Mouse (Mus musculus): ENCODE measurements around the gene Asic4.

Asic4 gene

GRCm38 (mm10) chr1:75463652-75464204 is 13.5 kb downstream of the Asic4 start:
- DNase-seq (ENCODE audit: low read depth in 2 of 2, low spot score in 2 of 2): no peak

GRCm38 (mm10) chr1:75467215-75467927 is 17.1 kb downstream of the Asic4 start:
- DNase-seq (ENCODE audit: low read depth in 2 of 2, low spot score in 2 of 2): peak; percentile 58 to 62

- DNase-seq (ENCODE audit: low read depth in 2 of 2, low spot score in 2 of 2): no peak
Measured at GRCm38 (mm10) chr1:75469287-75469825, 19.1 kb downstream of the Asic4 start.

- DNase-seq (ENCODE audit: low read depth in 2 of 2, low spot score in 2 of 2): no peak
Measured at GRCm38 (mm10) chr1:75476441-75476840, 26.2 kb downstream of the Asic4 start.

GRCm38 (mm10) chr1:75477264-75477965 is 27.2 kb downstream of the Asic4 start:
- DNase-seq (ENCODE audit: low read depth in 2 of 2, low spot score in 2 of 2): peak; percentile 75 to 80

- DNase-seq (ENCODE audit: low read depth in 2 of 2, low spot score in 2 of 2): no peak
Measured at GRCm38 (mm10) chr1:75477966-75478290, 27.7 kb downstream of the Asic4 start.

- DNase-seq (ENCODE audit: low read depth in 2 of 2, low spot score in 2 of 2): no peak
Measured at GRCm38 (mm10) chr1:75478497-75478896, 28.3 kb downstream of the Asic4 start.

GRCm38 (mm10) chr1:75478916-75479634 is 28.8 kb downstream of the Asic4 start, which contains the start of the genes Chpf and Tmem198:
Chpf (minus strand) TSS chr1:75479307.
Tmem198 (plus strand) TSS chr1:75479532.
- DNase-seq (ENCODE audit: low read depth in 2 of 2, low spot score in 2 of 2): peak; percentile 93 to 95

- DNase-seq (ENCODE audit: low read depth in 2 of 2, low spot score in 2 of 2): no peak
Measured at GRCm38 (mm10) chr1:75479635-75479989, 29.4 kb downstream of the Asic4 start.

GRCm38 (mm10) chr1:75480036-75480435 is 29.8 kb downstream of the Asic4 start:
- DNase-seq (ENCODE audit: low read depth in 2 of 2, low spot score in 2 of 2): no peak

GRCm38 (mm10) chr1:75480735-75481134 is 30.5 kb downstream of the Asic4 start:
- DNase-seq (ENCODE audit: low read depth in 2 of 2, low spot score in 2 of 2): no peak

- DNase-seq (ENCODE audit: low read depth in 2 of 2, low spot score in 2 of 2): peak in 1 of 2 experiments; percentile 1
Measured at GRCm38 (mm10) chr1:75486561-75486960, 36.3 kb downstream of the Asic4 start.

- DNase-seq (ENCODE audit: low read depth in 2 of 2, low spot score in 2 of 2): no peak
Measured at GRCm38 (mm10) chr1:75487040-75487404, 36.8 kb downstream of the Asic4 start.

GRCm38 (mm10) chr1:75487405-75488161 is 37.3 kb downstream of the Asic4 start:
- peak; percentile 40 to 51 for DNase-seq (ENCODE audit: low read depth in 2 of 2, low spot score in 2 of 2)

GRCm38 (mm10) chr1:75490785-75491551 is 40.7 kb downstream of the Asic4 start:
- DNase-seq (ENCODE audit: low read depth in 2 of 2, low spot score in 2 of 2): no peak

- DNase-seq (ENCODE audit: low read depth in 2 of 2, low spot score in 2 of 2): no peak
Measured at GRCm38 (mm10) chr1:75492579-75493170, 42.4 kb downstream of the Asic4 start.

GRCm38 (mm10) chr1:75494878-75495548 is 44.8 kb downstream of the Asic4 start:
- DNase-seq (ENCODE audit: low read depth in 2 of 2, low spot score in 2 of 2): peak in 1 of 2 experiments; percentile 28

- DNase-seq (ENCODE audit: low read depth in 2 of 2, low spot score in 2 of 2): no peak
Measured at GRCm38 (mm10) chr1:75498897-75499296, 48.7 kb downstream of the Asic4 start.

GRCm38 (mm10) chr1:75499441-75499840 is 49.2 kb downstream of the Asic4 start:
- DNase-seq (ENCODE audit: low read depth in 2 of 2, low spot score in 2 of 2): no peak

Measured in CD8-positive naive resting alpha-beta T cell, adult 2 months (primary cell).